In the genomic region with DNA sequence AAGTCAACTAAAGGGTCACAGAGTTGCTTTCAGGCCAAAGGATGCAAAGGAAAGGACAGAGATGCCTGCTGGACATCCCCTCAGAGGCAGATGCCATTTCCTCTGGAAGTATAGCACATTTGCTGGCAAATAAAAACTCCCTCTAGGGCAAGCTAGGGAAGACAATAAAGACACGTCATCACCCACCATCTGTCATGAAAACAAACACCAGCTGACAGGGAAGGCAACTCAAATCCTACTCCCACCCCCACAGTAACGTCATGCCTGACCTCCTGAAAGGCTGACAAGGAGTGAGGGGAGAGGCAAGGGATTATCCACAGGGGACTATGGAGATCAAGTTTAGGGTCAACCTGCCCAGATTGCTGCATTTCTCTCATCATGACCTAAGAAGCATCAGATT, we compare ENCODE assay signal across 15 mouse cellular contexts. TPM values are rescaled to one million over a fixed set of nuclear protein-coding genes. Genes with fewer than 3 reads are reported as not detected.
DNase-seq lines count a peak whose midpoint lies in the region; ATAC-seq and TF ChIP-seq lines count a peak whose summit lies in the region.
"Had no signal": no experiment of that assay in that cellular context is flagged by ENCODE, and none has a peak within 500 bp of the region (broad histone marks: within the 10 kb centered on the region; RNA-seq: fewer than 3 reads in every experiment).

No protein-coding gene starts in this region.

- no peak for TF ChIP-seq CTCF in hindbrain, postnatal 0 days (IDR thresholded peaks at IDR 0.05; ENCODE audit: low read depth)

- no peaks in the 10 kb centered on the region for H3K9me3 ChIP-seq in limb, embryonic 14.5 days (ENCODE audit: control insufficient read depth, low read length)
- H3K9me3 ChIP-seq in limb, embryonic 10.5 days (replicated peaks): no peaks in the 10 kb centered on the region
- H3K9me3 ChIP-seq in hindbrain, postnatal 0 days (ENCODE audit: low read length): no peaks in the 10 kb centered on the region
- no peaks in the 10 kb centered on the region for H3K9me3 ChIP-seq in neural tube, embryonic 14.5 days (ENCODE audit: control insufficient read depth, low read length)
- H3K9me3 ChIP-seq in intestine, embryonic 16.5 days (ENCODE audit: control insufficient read depth, low read length): no peaks in the 10 kb centered on the region
- H3K9me3 ChIP-seq: limb, embryonic 12.5 days had no signal

- H3K27me3 ChIP-seq in limb, embryonic 14.5 days (ENCODE audit: control insufficient read depth, insufficient read depth, low read length): no peaks in the 10 kb centered on the region
- no peaks in the 10 kb centered on the region for H3K27me3 ChIP-seq in limb, embryonic 10.5 days (ENCODE audit: low read depth, poor library complexity, severe bottlenecking)
- H3K27me3 ChIP-seq in hindbrain, postnatal 0 days (ENCODE audit: insufficient read depth, low read length): no peaks in the 10 kb centered on the region
- no peaks in the 10 kb centered on the region for H3K27me3 ChIP-seq in neural tube, embryonic 14.5 days (ENCODE audit: control insufficient read depth, insufficient read depth, low read length)
- no peaks in the 10 kb centered on the region for H3K27me3 ChIP-seq in intestine, embryonic 16.5 days (replicated peaks; ENCODE audit: control insufficient read depth, insufficient read depth, low read length)
- H3K27me3 ChIP-seq: CH12.LX; limb, embryonic 12.5 days had no signal

- no peak overlapping the region for H3K9ac ChIP-seq in limb, embryonic 14.5 days (ENCODE audit: low read depth, low read length, severe bottlenecking)
- no peak overlapping the region for H3K9ac ChIP-seq in hindbrain, postnatal 0 days (replicated peaks; ENCODE audit: low read length)
- H3K9ac ChIP-seq in neural tube, embryonic 14.5 days (replicated peaks; ENCODE audit: low read depth, low read length): no peak overlapping the region
- no peak overlapping the region for H3K9ac ChIP-seq in intestine, embryonic 16.5 days (ENCODE audit: low read depth, low read length)
- H3K9ac ChIP-seq: limb, embryonic 12.5 days had no signal

- DNase-seq in limb, embryonic 14.5 days (ENCODE audit: low spot score): peak; percentile 9
- no peak for DNase-seq in limb, embryonic 10.5 days (ENCODE audit: low spot score)
- DNase-seq in embryo, embryonic 11.5 days (ENCODE audit: low read depth, low spot score): peak; percentile 9
- peak; percentile 47 for DNase-seq in hindbrain, postnatal 0 days (ENCODE audit: low spot score)
- DNase-seq in left cerebral cortex, postnatal 36 days (ENCODE audit: low spot score in 2 of 2): no peak
- no peak for DNase-seq in frontal cortex, postnatal 25 days (ENCODE audit: low spot score in 2 of 2)
- DNase-seq: kidney, adult 2 months had no signal

- WGBS in limb, embryonic 14.5 days: 8% methylated on average over 2 of the region's 2 CpGs
- WGBS in limb, embryonic 10.5 days: 14% methylated on average over 2 of the region's 2 CpGs
- 9% methylated on average over 2 of the region's 2 CpGs for WGBS in hindbrain, postnatal 0 days
- WGBS in neural tube, embryonic 14.5 days: 2% methylated on average over 2 of the region's 2 CpGs
- WGBS in intestine, embryonic 16.5 days: 2% methylated on average over 2 of the region's 2 CpGs

- intact Hi-C loops in left cerebral cortex, postnatal 36 days (cut with DNase I): no loop called here

- no peak overlapping the region for H3K27ac ChIP-seq in limb, embryonic 14.5 days (replicated peaks; ENCODE audit: low read depth, low read length)
- H3K27ac ChIP-seq in limb, embryonic 10.5 days: no peak overlapping the region
- H3K27ac ChIP-seq in hindbrain, postnatal 0 days: no peak overlapping the region
- H3K27ac ChIP-seq in neural tube, embryonic 14.5 days (ENCODE audit: low read depth, low read length): no peak overlapping the region
- H3K27ac ChIP-seq in intestine, embryonic 16.5 days (ENCODE audit: low read length): no peak overlapping the region
- H3K27ac ChIP-seq: limb, embryonic 12.5 days had no signal

- H3K4me2 ChIP-seq in limb, embryonic 14.5 days (replicated peaks; ENCODE audit: low read depth, low read length, severe bottlenecking): no peak overlapping the region
- no peak overlapping the region for H3K4me2 ChIP-seq in hindbrain, postnatal 0 days (ENCODE audit: low read depth, low read length)
- H3K4me2 ChIP-seq in neural tube, embryonic 14.5 days (ENCODE audit: low read depth, low read length): no peak overlapping the region
- no peak overlapping the region for H3K4me2 ChIP-seq in intestine, embryonic 16.5 days (ENCODE audit: low read depth, low read length)
- H3K4me2 ChIP-seq: limb, embryonic 12.5 days had no signal

- no peaks in the 10 kb centered on the region for H3K4me1 ChIP-seq in limb, embryonic 14.5 days (ENCODE audit: control insufficient read depth, insufficient read depth, low read length)
- no peaks in the 10 kb centered on the region for H3K4me1 ChIP-seq in limb, embryonic 10.5 days
- no peaks in the 10 kb centered on the region for H3K4me1 ChIP-seq in hindbrain, postnatal 0 days (ENCODE audit: insufficient read depth, low read length)
- no peaks in the 10 kb centered on the region for H3K4me1 ChIP-seq in neural tube, embryonic 14.5 days (ENCODE audit: control insufficient read depth, insufficient read depth, low read length)
- no peaks in the 10 kb centered on the region for H3K4me1 ChIP-seq in intestine, embryonic 16.5 days (ENCODE audit: control insufficient read depth, insufficient read depth, low read length)
- H3K4me1 ChIP-seq: limb, embryonic 12.5 days had no signal

- no peak overlapping the region for H3K4me3 ChIP-seq in limb, embryonic 14.5 days (replicated peaks; ENCODE audit: low read length)
- H3K4me3 ChIP-seq in limb, embryonic 10.5 days: no peak overlapping the region
- H3K4me3 ChIP-seq in hindbrain, postnatal 0 days (ENCODE audit: low read length): no peak overlapping the region
- H3K4me3 ChIP-seq in neural tube, embryonic 14.5 days (ENCODE audit: low read depth, low read length): no peak overlapping the region
- H3K4me3 ChIP-seq in intestine, embryonic 16.5 days (ENCODE audit: low read length): no peak overlapping the region
- H3K4me3 ChIP-seq: limb, embryonic 12.5 days had no signal

- H3K36me3 ChIP-seq in limb, embryonic 14.5 days (ENCODE audit: control insufficient read depth, insufficient read depth, low read length): no peaks in the 10 kb centered on the region
- H3K36me3 ChIP-seq in limb, embryonic 10.5 days: no peaks in the 10 kb centered on the region
- no peaks in the 10 kb centered on the region for H3K36me3 ChIP-seq in hindbrain, postnatal 0 days (ENCODE audit: insufficient read depth, low read length)
- no peaks in the 10 kb centered on the region for H3K36me3 ChIP-seq in neural tube, embryonic 14.5 days (ENCODE audit: control insufficient read depth, insufficient read depth, low read length)
- no peaks in the 10 kb centered on the region for H3K36me3 ChIP-seq in intestine, embryonic 16.5 days (ENCODE audit: control insufficient read depth, insufficient read depth, low read length)
- H3K36me3 ChIP-seq: limb, embryonic 12.5 days had no signal

- no peak for TF ChIP-seq POLR2A in limb, embryonic 14.5 days (IDR thresholded peaks at IDR 0.05; ENCODE audit: borderline replicate concordance, extremely low read depth, insufficient read depth, insufficient read length)

- peak; percentile 50; the same call in 1 of the 2 replicates for ATAC-seq in limb, embryonic 14.5 days (ENCODE audit: low FRiP score, low read depth)
- peak; percentile 71 for ATAC-seq in hindbrain, postnatal 0 days
- ATAC-seq in neural tube, embryonic 14.5 days (ENCODE audit: low read depth): peak; percentile 49; the same call in 1 of the 2 replicates
- ATAC-seq in intestine, embryonic 16.5 days: no peak

RNA-seq across cellular contexts. Expression of gene Olfr827, which starts 30.1 kb away (rescaled TPM):
- not detected in 2 replicates for polyA plus RNA-seq in limb, embryonic 14.5 days (2012; rRNA removed)
- not detected in 2 replicates for polyA plus RNA-seq in limb, embryonic 14.5 days (2014; fragmentation: Nextera tagmentation; extraction: Ambion mirVana)
- not detected in 2 replicates for polyA plus RNA-seq in limb, embryonic 10.5 days (2016; fragmentation: Nextera tagmentation; extraction: Ambion mirVana)
- not detected in 2 replicates for total RNA-seq in hindbrain, postnatal 0 days (2014; rRNA removed)
- polyA plus RNA-seq in hindbrain, postnatal 0 days (2015; fragmentation: Nextera tagmentation; extraction: Ambion mirVana): not detected in 2 replicates
- polyA plus RNA-seq in neural tube, embryonic 14.5 days (2014; fragmentation: Nextera tagmentation; extraction: Ambion mirVana): not detected in 2 replicates
- not detected for total RNA-seq in left cerebral cortex, postnatal 36 days (2021)
- not detected in 2 replicates for polyA plus RNA-seq in intestine, embryonic 16.5 days (2015; fragmentation: Nextera tagmentation; extraction: Ambion mirVana)
- total RNA-seq: CH12.LX; neutrophil, adult 5-6 weeks had no signal
- polyA plus RNA-seq: heart, embryonic 14.5 days; kidney, adult 2 months; limb, embryonic 12.5 days; lung, embryonic 16.5 days; small intestine, adult 2 months had no signal

RNA-seq across cellular contexts. Expression of gene Neurod4, which starts 35.8 kb away (rescaled TPM):
- polyA plus RNA-seq in limb, embryonic 14.5 days (2012; rRNA removed): not detected in 2 replicates
- polyA plus RNA-seq in limb, embryonic 14.5 days (2014; fragmentation: Nextera tagmentation; extraction: Ambion mirVana): 0.06 TPM in 1 of 2 replicates, not detected in the other
- polyA plus RNA-seq in limb, embryonic 10.5 days (2016; fragmentation: Nextera tagmentation; extraction: Ambion mirVana): 0.05 and 0.11 TPM in 2 replicates
- total RNA-seq in hindbrain, postnatal 0 days (2014; rRNA removed): 0.65 and 2.6 TPM in 2 replicates
- 0.91 and 1.3 TPM in 2 replicates for polyA plus RNA-seq in hindbrain, postnatal 0 days (2015; fragmentation: Nextera tagmentation; extraction: Ambion mirVana)
- polyA plus RNA-seq in neural tube, embryonic 14.5 days (2014; fragmentation: Nextera tagmentation; extraction: Ambion mirVana): 1.6 and 2.3 TPM in 2 replicates
- total RNA-seq in left cerebral cortex, postnatal 36 days (2021): under 1 TPM; 0.12 to 0.16 TPM
- polyA plus RNA-seq in intestine, embryonic 16.5 days (2015; fragmentation: Nextera tagmentation; extraction: Ambion mirVana): 0.07 TPM in 1 of 2 replicates, not detected in the other
- polyA plus RNA-seq: heart, embryonic 14.5 days; kidney, adult 2 months; lung, embryonic 16.5 days; small intestine, adult 2 months had no signal

Comparison
In these comparisons a context has a peak if more than half of its experiments do, and no peak if none do; other contexts are left out.
1. DNase-seq: peak in limb, embryonic 14.5 days (single experiment), embryo, embryonic 11.5 days (single experiment) and hindbrain, postnatal 0 days (single experiment); none in limb, embryonic 10.5 days (single experiment), left cerebral cortex, postnatal 36 days (0 of 2) and frontal cortex, postnatal 25 days (0 of 2).